ENCODE assay signal across 9 mouse cellular contexts in genomic region chr11:100282549-100282948, GRCm38 (mm10). TPM values are rescaled to one million over a fixed set of nuclear protein-coding genes. Genes with fewer than 3 reads are reported as not detected.
DNase-seq lines count a peak whose midpoint lies in the region; ATAC-seq and TF ChIP-seq lines count a peak whose summit lies in the region.
"Had no signal": no experiment of that assay in that cellular context is flagged by ENCODE, and none has a peak within 500 bp of the region (broad histone marks: within the 10 kb centered on the region; RNA-seq: fewer than 3 reads in every experiment).

No protein-coding gene starts in this region.

- H3K4me1 ChIP-seq in ES-E14 (ENCODE audit: control insufficient read depth in 2 of 2, insufficient read depth in 2 of 2, low read length in 2 of 2, poor library complexity in 1 of 2) = peaks cover 0 to 44% of the 10 kb centered on the region in 2 experiments; a peak in 3 of 4 replicates

- peak; percentile 88 for DNase-seq in ES-E14 (ENCODE audit: low read depth, low spot score)
- peak; percentile 85 to 91 for DNase-seq in adrenal gland, postnatal 36 days
- peak; percentile 82 to 88 for DNase-seq in heart, postnatal 36 days
- DNase-seq in layer of hippocampus, postnatal 25 days (ENCODE audit: extremely low spot score in 1 of 2, low spot score in 1 of 2) = peak; percentile 50 to 87
- peak; percentile 81 for DNase-seq in right cerebral cortex, postnatal 14 days
- DNase-seq in urinary bladder, postnatal 25 days (ENCODE audit: low spot score) = peak; percentile 93

- no peak overlapping the region for H3K27ac ChIP-seq in ES-E14 (ENCODE audit: insufficient read depth, low read depth, low read length, poor library complexity, severe bottlenecking)

- in situ Hi-C loops in ES-E14 (cut with MboI; ENCODE audit: low sequenced_read_pairs in 2 of 2, unreplicated experiment in 2 of 2) = loop anchor here in 1 of 2 experiments (5.0 to 25.0 kb wide), 2 partner anchors 210 to 895 kb away; partner anchors contain the start of gene Krt10

- H3K9me3 ChIP-seq in ES-E14 (ENCODE audit: control insufficient read depth, insufficient read depth, low read depth, low read length) = no peaks in the 10 kb centered on the region

- ATAC-seq in erythroblast, adult 5-6 weeks (replicated peaks; ENCODE audit: low FRiP score, poor library complexity, severe bottlenecking) = peak; percentile 71
- peak; percentile 76 for ATAC-seq in megakaryocyte-erythroid progenitor cell, adult 5-6 weeks (replicated peaks; ENCODE audit: low FRiP score, low TSS enrichment, poor library complexity, severe bottlenecking)

- H3K4me3 ChIP-seq in ES-E14 (ENCODE audit: insufficient read depth in 1 of 2, low read depth in 1 of 2, low read length in 2 of 2, poor library complexity in 1 of 2, severe bottlenecking in 1 of 2) = no peak overlapping the region

- no peak overlapping the region for H3K9ac ChIP-seq in ES-E14 (ENCODE audit: insufficient read depth, low read depth, low read length, poor library complexity, severe bottlenecking)

- intact Hi-C loops in heart, postnatal 36 days (cut with DNase I) = loop anchor here (1.0 to 5.0 kb wide), 4 partner anchors 13 to 903 kb away; no protein-coding TSS in a partner anchor

- no peaks in the 10 kb centered on the region for H3K36me3 ChIP-seq in ES-E14 (ENCODE audit: control insufficient read depth, insufficient read depth, low read length, poor library complexity, severe bottlenecking)

TF ChIP-seq in ES-E14, 5 proteins besides CTCF, POLR2A, EP300 and RAD21:
- TF ChIP-seq ZC3H11A (IDR thresholded peaks at IDR 0.05; ENCODE audit: borderline replicate concordance, low read depth, low read length) (no peak), ZNF384 (IDR thresholded peaks at IDR 0.05; ENCODE audit: low read depth, low read length) (no peak), MAFK (IDR thresholded peaks at IDR 0.05; ENCODE audit: insufficient read depth, low read depth, low read length) (no peak), CHD2 (IDR thresholded peaks at IDR 0.05; ENCODE audit: low read depth, low read length) (no peak)

RNA-seq across cellular contexts. Expression of gene Krt42, which starts 12.9 kb away (rescaled TPM):
- total RNA-seq in ES-E14 (2012; rRNA removed) = 21.7 and 42.5 TPM in 2 replicates
- not detected for total RNA-seq in adrenal gland, postnatal 36 days (2021)
- not detected in 2 replicates for total RNA-seq in erythroblast, adult 5-6 weeks (2015; ENCODE audit: low replicate concordance)
- total RNA-seq in erythroblast, adult 5-6 weeks (2017; ENCODE audit: low replicate concordance) = not detected in 2 replicates
- total RNA-seq in heart, postnatal 36 days (2021) = not detected
- not detected for total RNA-seq in layer of hippocampus, postnatal 25 days (2021)
- total RNA-seq in megakaryocyte-erythroid progenitor cell, adult 5-6 weeks (2014; fragmentation: Nextera tagmentation) = not detected in 2 replicates
- not detected in 2 replicates for total RNA-seq in megakaryocyte-erythroid progenitor cell, adult 5-6 weeks (2017)
- total RNA-seq: layer of hippocampus, adult 8-10 months had no signal

RNA-seq across cellular contexts. Expression of gene Krt17, which starts 21.7 kb away (rescaled TPM):
- 3.2 and 8.5 TPM in 2 replicates for total RNA-seq in ES-E14 (2012; rRNA removed)
- not detected for total RNA-seq in adrenal gland, postnatal 36 days (2021)
- not detected in 2 replicates for total RNA-seq in erythroblast, adult 5-6 weeks (2015; ENCODE audit: low replicate concordance)
- total RNA-seq in erythroblast, adult 5-6 weeks (2017; ENCODE audit: low replicate concordance) = not detected in 2 replicates
- total RNA-seq in heart, postnatal 36 days (2021) = not detected
- total RNA-seq in layer of hippocampus, postnatal 25 days (2021) = not detected
- total RNA-seq in megakaryocyte-erythroid progenitor cell, adult 5-6 weeks (2014; fragmentation: Nextera tagmentation) = not detected in 2 replicates
- not detected in 2 replicates for total RNA-seq in megakaryocyte-erythroid progenitor cell, adult 5-6 weeks (2017)
- total RNA-seq: layer of hippocampus, adult 8-10 months had no signal

RNA-seq across cellular contexts. Expression of gene Krt16, which starts 33.8 kb away (rescaled TPM):
- total RNA-seq in ES-E14 (2012; rRNA removed) = 0.31 and 0.69 TPM in 2 replicates
- total RNA-seq in adrenal gland, postnatal 36 days (2021) = not detected
- total RNA-seq in erythroblast, adult 5-6 weeks (2015; ENCODE audit: low replicate concordance) = not detected in 2 replicates
- total RNA-seq in erythroblast, adult 5-6 weeks (2017; ENCODE audit: low replicate concordance) = not detected in 2 replicates
- total RNA-seq in heart, postnatal 36 days (2021) = not detected
- total RNA-seq in layer of hippocampus, postnatal 25 days (2021) = not detected
- total RNA-seq in megakaryocyte-erythroid progenitor cell, adult 5-6 weeks (2014; fragmentation: Nextera tagmentation) = not detected in 2 replicates
- not detected in 2 replicates for total RNA-seq in megakaryocyte-erythroid progenitor cell, adult 5-6 weeks (2017)
- total RNA-seq: layer of hippocampus, adult 8-10 months had no signal

RNA-seq across cellular contexts. Expression of gene Eif1, which starts 37.1 kb away (rescaled TPM):
- total RNA-seq in ES-E14 (2012; rRNA removed) = 322 and 326 TPM in 2 replicates
- 1,000 to 10,000 TPM; 1,327 to 1,427 TPM for total RNA-seq in adrenal gland, postnatal 36 days (2021)
- 580 and 688 TPM in 2 replicates for total RNA-seq in erythroblast, adult 5-6 weeks (2015; ENCODE audit: low replicate concordance)
- total RNA-seq in erythroblast, adult 5-6 weeks (2017; ENCODE audit: low replicate concordance) = 168 and 350 TPM in 2 replicates
- total RNA-seq in heart, postnatal 36 days (2021) = 1,000 to 10,000 TPM; 1,603 to 1,774 TPM
- 100 to 1,000 TPM; 723 to 806 TPM for total RNA-seq in layer of hippocampus, postnatal 25 days (2021)
- total RNA-seq in megakaryocyte-erythroid progenitor cell, adult 5-6 weeks (2014; fragmentation: Nextera tagmentation) = 1,051 and 1,260 TPM in 2 replicates
- 170 and 204 TPM in 2 replicates for total RNA-seq in megakaryocyte-erythroid progenitor cell, adult 5-6 weeks (2017)

RNA-seq across cellular contexts. Expression of gene Gast, which starts 51.7 kb away (rescaled TPM):
- 1.6 and 2.9 TPM in 2 replicates for total RNA-seq in ES-E14 (2012; rRNA removed)
- total RNA-seq in adrenal gland, postnatal 36 days (2021) = not detected
- total RNA-seq in erythroblast, adult 5-6 weeks (2015; ENCODE audit: low replicate concordance) = not detected in 2 replicates
- total RNA-seq in erythroblast, adult 5-6 weeks (2017; ENCODE audit: low replicate concordance) = not detected in 2 replicates
- not detected for total RNA-seq in heart, postnatal 36 days (2021)
- total RNA-seq in layer of hippocampus, postnatal 25 days (2021) = not detected
- total RNA-seq in megakaryocyte-erythroid progenitor cell, adult 5-6 weeks (2014; fragmentation: Nextera tagmentation) = not detected in 2 replicates
- total RNA-seq in megakaryocyte-erythroid progenitor cell, adult 5-6 weeks (2017) = not detected in 2 replicates
- total RNA-seq: layer of hippocampus, adult 8-10 months had no signal

Comparison
In these comparisons a context has a peak if more than half of its experiments do, and no peak if none do; other contexts are left out.
1. RNA of gene Krt42, which starts 12.9 kb away (total RNA-seq): 21.7 to 42.5 TPM in ES-E14; not detected in layer of hippocampus, postnatal 25 days, not detected in adrenal gland, postnatal 36 days, not detected in erythroblast, adult 5-6 weeks, not detected in heart, postnatal 36 days and not detected in megakaryocyte-erythroid progenitor cell, adult 5-6 weeks; every median in the first group is over 10 times any median in the second.
2. Peak in every context shown above with its lines, with median percentiles within 50 percentile points of each other: DNase-seq.